Mouse (Mus musculus) frontal cortex, postnatal 36 days (tissue): ENCODE measurements around the gene Myf6.

Experiments
- DNase-seq, 2 experiments: peaks; one replicate each; pipeline ENCODE4 v3.0.0; 2022; ENCODE audit warnings: low spot score in 2 of 2

Myf6 gene

GRCm38 (mm10) chr10:107494568-107494967, at the start of gene Myf6:
TSS of gene Myf6 (minus strand) at chr10:107494737.
- no peak for DNase-seq

- no peak for DNase-seq
Observed at GRCm38 (mm10) chr10:107543026-107543425, 48.5 kb upstream of the Myf6 start.

DNA sequence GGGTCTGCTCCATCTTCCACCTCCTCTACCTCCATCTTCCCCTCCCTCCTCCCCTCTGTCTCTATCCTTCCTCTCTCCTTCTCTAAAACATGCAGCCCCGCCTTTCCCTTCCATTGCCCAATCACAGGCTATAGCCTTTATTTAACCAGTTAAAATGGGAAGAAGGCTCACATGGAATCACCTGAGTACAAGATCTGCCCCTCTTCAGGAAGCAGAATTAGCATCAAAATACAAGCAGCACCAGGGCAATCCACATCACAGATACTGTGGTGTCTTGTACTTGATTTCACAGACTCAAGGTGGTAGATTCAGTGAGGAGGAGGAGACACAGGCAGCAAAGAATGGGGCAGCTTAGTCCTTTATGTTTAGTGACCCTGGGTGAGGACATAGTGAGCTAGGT, 34.2 kb upstream of the Myf6 start:
- DNase-seq = no peak

DNA sequence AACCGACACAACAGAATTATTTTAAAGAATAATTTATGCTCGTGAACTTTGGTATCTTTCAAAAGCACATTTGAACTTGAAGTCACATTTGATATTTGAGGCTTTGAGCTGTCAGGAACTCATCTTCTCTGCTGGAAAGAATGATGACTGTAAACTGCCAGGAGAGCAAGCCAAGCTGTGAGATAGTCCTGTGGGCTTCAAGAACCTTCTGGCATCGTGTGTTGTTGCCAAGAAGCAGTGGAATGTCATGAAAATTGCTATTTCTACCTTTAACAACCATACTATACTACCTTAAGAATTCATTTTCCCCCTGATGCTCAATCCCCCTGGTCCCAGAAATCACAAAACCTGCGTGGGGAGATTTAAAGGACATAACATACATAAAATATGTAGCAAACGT, 24.7 kb upstream of the Myf6 start:
- DNase-seq = no peak

GRCm38 (mm10) chr10:107516641-107517040, 22.1 kb upstream of the Myf6 start:
- no peak for DNase-seq

DNA sequence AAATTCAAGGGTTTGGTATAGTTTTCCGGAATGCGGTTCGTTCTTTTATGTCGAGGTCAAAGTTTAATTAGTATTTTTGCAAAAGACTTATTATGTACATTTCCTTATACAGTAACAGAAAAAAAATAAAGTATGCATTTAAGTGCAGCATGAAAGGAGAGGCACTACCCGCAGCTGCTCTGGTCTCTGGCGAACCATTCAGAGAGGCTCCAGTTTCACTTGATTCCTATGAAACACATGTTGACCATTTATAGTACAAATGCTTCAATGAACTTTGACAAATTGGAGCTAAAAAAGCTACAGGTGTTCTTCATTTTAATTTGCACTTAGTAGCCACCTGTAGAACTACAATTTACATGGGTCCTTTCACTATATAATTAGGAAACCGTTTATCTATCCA, 20.2 kb upstream of the Myf6 start:
- DNase-seq = no peak

GRCm38 (mm10) chr10:107506397-107506796, 11.9 kb upstream of the Myf6 start:
- DNase-seq = no peak

GRCm38 (mm10) chr10:107503430-107503829, 8.9 kb upstream of the Myf6 start:
- no peak for DNase-seq

GRCm38 (mm10) chr10:107502193-107502592, 7.7 kb upstream of the Myf6 start:
- DNase-seq = no peak

GRCm38 (mm10) chr10:107499656-107500055, 5.1 kb upstream of the Myf6 start:
- DNase-seq = peak; percentile 39 to 42

DNA sequence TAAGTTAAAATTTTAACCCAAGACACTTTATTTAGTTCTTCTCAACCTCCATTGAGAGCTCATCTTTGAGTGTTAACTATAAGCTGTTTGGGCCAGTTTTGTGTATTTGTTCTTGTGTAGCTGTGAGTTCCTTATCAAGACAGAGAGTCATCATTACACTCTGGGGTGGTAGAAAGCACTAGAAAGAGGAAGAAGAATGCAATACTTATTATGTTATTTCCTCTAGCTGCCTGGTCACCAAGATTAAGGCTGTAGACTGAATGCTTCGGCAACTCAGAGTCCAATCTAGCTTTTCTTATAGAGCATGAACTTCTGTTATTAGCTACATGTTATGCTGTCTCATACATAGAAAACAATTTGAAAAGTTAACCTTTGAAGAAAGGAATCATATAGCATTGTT, 1.9 kb upstream of the Myf6 start:
- no peak for DNase-seq

- DNase-seq = no peak
Observed at GRCm38 (mm10) chr10:107493580-107494474, 710 bp downstream of the Myf6 start.

GRCm38 (mm10) chr10:107492867-107493579, 1.5 kb downstream of the Myf6 start:
- peak; percentile 11 to 15 for DNase-seq

GRCm38 (mm10) chr10:107488654-107489315, 5.8 kb downstream of the Myf6 start:
- DNase-seq = no peak

DNA sequence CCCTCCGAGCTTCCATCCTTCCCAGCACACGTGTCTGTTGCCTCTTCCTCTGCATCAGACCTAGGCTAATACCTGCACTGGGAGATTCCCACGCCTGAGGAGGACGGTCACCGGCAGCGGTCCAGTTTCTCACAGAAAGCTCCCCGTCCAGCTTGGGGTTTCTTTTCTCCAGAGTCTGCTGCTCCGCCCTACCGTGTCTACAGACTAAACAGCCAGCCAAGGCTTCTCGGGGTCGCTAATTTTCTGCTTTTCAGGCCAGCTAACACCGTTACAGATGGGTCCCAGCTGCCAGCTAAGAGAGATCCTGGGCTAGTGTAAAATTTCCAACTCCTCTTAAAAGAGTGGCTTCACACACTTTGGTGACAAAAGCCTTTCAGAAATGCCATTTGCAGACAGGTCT, 7.8 kb downstream of the Myf6 start:
- no peak for DNase-seq

DNA sequence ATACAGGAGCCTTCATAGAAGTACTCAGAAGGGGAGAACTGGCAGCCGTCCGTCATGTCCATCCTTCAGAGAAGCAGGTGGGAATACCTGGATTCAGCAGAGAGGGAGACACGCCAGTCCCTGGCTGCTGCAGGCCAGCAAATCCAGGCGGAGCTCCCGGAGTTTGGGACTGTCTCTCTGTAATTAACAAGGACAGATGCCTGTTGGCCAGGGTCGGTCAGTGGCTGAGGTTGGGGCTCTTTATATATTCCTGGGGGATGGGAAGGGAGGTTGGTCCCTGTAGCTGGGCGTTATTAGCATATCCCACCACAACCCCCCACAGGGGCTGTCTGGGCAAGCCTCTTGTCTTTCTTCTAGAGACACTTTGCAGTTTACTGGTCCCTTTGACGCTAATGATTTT, 8.7 kb downstream of the Myf6 start, which contains the start of gene Myf5:
TSS of gene Myf5 (minus strand) at position 265 of the 400 bp plus-strand sequence.
- no peak for DNase-seq

GRCm38 (mm10) chr10:107484050-107484449, 10.5 kb downstream of the Myf6 start:
- no peak for DNase-seq

DNA sequence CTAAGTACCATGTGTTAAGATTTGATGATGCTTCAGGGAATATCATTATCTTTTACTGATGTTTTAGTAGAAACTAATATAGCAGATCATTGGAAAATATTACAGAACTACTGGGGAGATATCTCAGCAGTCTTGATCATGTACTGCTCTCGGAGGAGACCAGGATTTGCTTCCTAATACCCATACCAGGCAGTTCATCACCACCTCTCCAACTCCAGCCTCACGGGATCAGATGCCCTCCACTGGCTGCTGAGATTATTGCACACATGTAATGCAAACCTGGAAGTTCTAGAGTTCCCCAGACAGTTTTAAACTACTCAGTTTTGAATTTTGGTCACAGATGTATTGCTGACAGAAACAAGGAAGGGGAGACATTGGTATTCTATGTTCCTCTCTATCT, 21.0 kb downstream of the Myf6 start:
- DNase-seq = no peak

- DNase-seq = no peak
Observed at GRCm38 (mm10) chr10:107471712-107472111, 22.8 kb downstream of the Myf6 start.

GRCm38 (mm10) chr10:107467819-107468218, 26.7 kb downstream of the Myf6 start:
- no peak for DNase-seq

GRCm38 (mm10) chr10:107449496-107450330, 44.8 kb downstream of the Myf6 start:
- DNase-seq = no peak
